Mouse (Mus musculus): Measurements from ENCODE around the gene Trip4. TPM values are rescaled to one million over a fixed set of nuclear protein-coding genes. Genes with fewer than 3 reads are reported as not detected.
A peak's percentile ranks its signal among the peaks of the same experiment; 100 is the strongest.

The Trip4 gene
- polyA plus RNA-seq, 1 experiment from 2014 or later: 20.4 TPM

GRCm38 (mm10) chr9:65831164-65831563 is 77.4 kb downstream of the Trip4 start:
- H3K4me3 ChIP-seq (replicated peaks; ENCODE audit: low read depth, low read length): no peak overlapping the region
- no peak for TF ChIP-seq CTCF (IDR thresholded peaks at IDR 0.05; ENCODE audit: low read depth)
- DNase-seq (ENCODE audit: low spot score) (no peak), ATAC-seq (replicated peaks; ENCODE audit: low FRiP score, low read depth) (no peak)
- no peak overlapping the region for H3K9ac ChIP-seq (ENCODE audit: low read depth, low read length)
- no peak overlapping the region for H3K4me2 ChIP-seq (ENCODE audit: low read length)
- no peaks in the 10 kb centered on the region for H3K27me3 ChIP-seq (ENCODE audit: insufficient read depth, low read length)
- H3K27ac ChIP-seq: no peak overlapping the region; the same call in 1 of the 2 replicates
- H3K4me1 ChIP-seq (replicated peaks; ENCODE audit: insufficient read depth, low read length): peaks cover 13% of the 10 kb centered on the region; the same call in 1 of the 2 replicates
- no peaks in the 10 kb centered on the region for H3K36me3 ChIP-seq (ENCODE audit: insufficient read depth, low read length)
- WGBS: 71% methylated on average over 4 of the region's 4 CpGs
- no peaks in the 10 kb centered on the region for H3K9me3 ChIP-seq (replicated peaks; ENCODE audit: low read length)

- no peaks in the 10 kb centered on the region for H3K27me3 ChIP-seq (ENCODE audit: insufficient read depth, low read length)
- TF ChIP-seq CTCF (IDR thresholded peaks at IDR 0.05; ENCODE audit: low read depth): no peak
- no peak for ATAC-seq (replicated peaks; ENCODE audit: low FRiP score, low read depth)
- H3K4me2 ChIP-seq (ENCODE audit: low read length): no peak overlapping the region
- DNase-seq (ENCODE audit: low spot score): no peak
- no peak overlapping the region for H3K9ac ChIP-seq (ENCODE audit: low read depth, low read length)
- H3K4me1 ChIP-seq (replicated peaks; ENCODE audit: insufficient read depth, low read length): peaks cover 22% of the 10 kb centered on the region; the same call in 1 of the 2 replicates
- H3K36me3 ChIP-seq (ENCODE audit: insufficient read depth, low read length): no peaks in the 10 kb centered on the region
- no peak overlapping the region for H3K4me3 ChIP-seq (replicated peaks; ENCODE audit: low read depth, low read length)
- H3K27ac ChIP-seq: no peak overlapping the region
- WGBS: 88% methylated on average over 4 of the region's 4 CpGs
- H3K9me3 ChIP-seq (replicated peaks; ENCODE audit: low read length): no peaks in the 10 kb centered on the region
These were observed 78.3 kb downstream of the Trip4 start for GRCm38 (mm10) chr9:65830255-65830654.

- DNase-seq (ENCODE audit: low spot score): peak; percentile 82
- TF ChIP-seq CTCF (IDR thresholded peaks at IDR 0.05; ENCODE audit: low read depth): peak; percentile 70
- WGBS: 100% methylated on average over 1 of the region's 2 CpGs
- no peak for ATAC-seq (replicated peaks; ENCODE audit: low FRiP score, low read depth)
- peaks cover 22% of the 10 kb centered on the region; the same call in 1 of the 2 replicates for H3K4me1 ChIP-seq (replicated peaks; ENCODE audit: insufficient read depth, low read length)
- H3K4me3 ChIP-seq (replicated peaks; ENCODE audit: low read depth, low read length): no peak overlapping the region
- no peaks in the 10 kb centered on the region for H3K27me3 ChIP-seq (ENCODE audit: insufficient read depth, low read length)
- no peaks in the 10 kb centered on the region for H3K36me3 ChIP-seq (ENCODE audit: insufficient read depth, low read length)
- H3K4me2 ChIP-seq (ENCODE audit: low read length): no peak overlapping the region
- H3K9me3 ChIP-seq (replicated peaks; ENCODE audit: low read length): no peaks in the 10 kb centered on the region
- no peak overlapping the region for H3K27ac ChIP-seq
- no peak overlapping the region for H3K9ac ChIP-seq (ENCODE audit: low read depth, low read length)
These were observed 79.2 kb downstream of the Trip4 start for GRCm38 (mm10) chr9:65829410-65829809.

- Histone ChIP-seq H3K27me3 (ENCODE audit: insufficient read depth, low read length) (no peaks in the 10 kb centered on the region), H3K9me3 (replicated peaks; ENCODE audit: low read length) (no peaks in the 10 kb centered on the region), H3K36me3 (ENCODE audit: insufficient read depth, low read length) (no peaks in the 10 kb centered on the region), H3K4me2 (ENCODE audit: low read length) (peak overlapping the region; percentile 78), H3K27ac (no peak overlapping the region), H3K4me3 (replicated peaks; ENCODE audit: low read depth, low read length) (peak overlapping the region; percentile 97; the same call in 1 of the 2 replicates), H3K9ac (ENCODE audit: low read depth, low read length) (no peak overlapping the region), H3K4me1 (replicated peaks; ENCODE audit: insufficient read depth, low read length) (peaks cover 25% of the 10 kb centered on the region)
- TF ChIP-seq CTCF (IDR thresholded peaks at IDR 0.05; ENCODE audit: low read depth): no peak
- DNase-seq (ENCODE audit: low spot score): no peak
- ATAC-seq (replicated peaks; ENCODE audit: low FRiP score, low read depth): no peak
- WGBS: 31% methylated on average over 3 of the region's 3 CpGs
These were observed 80.1 kb downstream of the Trip4 start for GRCm38 (mm10) chr9:65828511-65828910.

GRCm38 (mm10) chr9:65828016-65828403 is 80.6 kb downstream of the Trip4 start:
- under 1% methylated on average over 13 of the region's 13 CpGs for WGBS
- no peak for TF ChIP-seq CTCF (IDR thresholded peaks at IDR 0.05; ENCODE audit: low read depth)
- peak overlapping the region; percentile 98; the same call in 1 of the 2 replicates for H3K9ac ChIP-seq (ENCODE audit: low read depth, low read length)
- H3K4me2 ChIP-seq (ENCODE audit: low read length): peak overlapping the region; percentile 78
- DNase-seq (ENCODE audit: low spot score) (no peak), ATAC-seq (replicated peaks; ENCODE audit: low FRiP score, low read depth) (no peak)
- peak overlapping the region; percentile 97 for H3K4me3 ChIP-seq (replicated peaks; ENCODE audit: low read depth, low read length)
- no peaks in the 10 kb centered on the region for H3K9me3 ChIP-seq (replicated peaks; ENCODE audit: low read length)
- peak overlapping the region; percentile 99; the same call in 1 of the 2 replicates for H3K27ac ChIP-seq
- H3K36me3 ChIP-seq (ENCODE audit: insufficient read depth, low read length): no peaks in the 10 kb centered on the region
- peaks cover 27% of the 10 kb centered on the region for H3K4me1 ChIP-seq (replicated peaks; ENCODE audit: insufficient read depth, low read length)
- no peaks in the 10 kb centered on the region for H3K27me3 ChIP-seq (ENCODE audit: insufficient read depth, low read length)

GRCm38 (mm10) chr9:65827344-65828015 is 81.1 kb downstream of the Trip4 start, which contains the start of gene Zfp609:
Zfp609 (minus strand) TSS chr9:65827564.
- TF ChIP-seq CTCF (IDR thresholded peaks at IDR 0.05; ENCODE audit: low read depth): no peak
- peak within 1 kb of the TSS; percentile 99 for H3K27ac ChIP-seq
- peak within 1 kb of the TSS; percentile 97 for H3K4me3 ChIP-seq (replicated peaks; ENCODE audit: low read depth, low read length)
- DNase-seq (ENCODE audit: low spot score) (peak; percentile 98), ATAC-seq (replicated peaks; ENCODE audit: low FRiP score, low read depth) (peak; percentile 91)
- peaks cover 27% of the 10 kb centered on the region for H3K4me1 ChIP-seq (replicated peaks; ENCODE audit: insufficient read depth, low read length)
- H3K27me3 ChIP-seq (ENCODE audit: insufficient read depth, low read length): no peaks in the 10 kb centered on the region
- peak within 1 kb of the TSS; percentile 98 for H3K9ac ChIP-seq (ENCODE audit: low read depth, low read length)
- no peaks in the 10 kb centered on the region for H3K36me3 ChIP-seq (ENCODE audit: insufficient read depth, low read length)
- WGBS: under 1% methylated on average over 53 of the region's 76 CpGs
- peak within 1 kb of the TSS; percentile 78 for H3K4me2 ChIP-seq (ENCODE audit: low read length)
- H3K9me3 ChIP-seq (replicated peaks; ENCODE audit: low read length): no peaks in the 10 kb centered on the region
